Mouse (Mus musculus): ENCODE results near the gene Tenm4. TPM values are rescaled to one million over a fixed set of nuclear protein-coding genes. Genes with fewer than 3 reads are reported as not detected.
A peak's percentile ranks its signal among the peaks of the same experiment; 100 is the strongest.

Gene Tenm4
- polyA plus RNA-seq (2014; fragmentation: Nextera tagmentation; extraction: Ambion mirVana): 35.3 and 38.0 TPM in 2 replicates

- H3K4me3 ChIP-seq (replicated peaks; ENCODE audit: low read depth, low read length): no peak within 1 kb of the TSS
- H3K27me3 ChIP-seq (ENCODE audit: control insufficient read depth, insufficient read depth, low read length): peaks cover 7% of the 10 kb centered on the region; the same call in 1 of the 2 replicates
- H3K36me3 ChIP-seq (ENCODE audit: control insufficient read depth, insufficient read depth, low read length): no peaks in the 10 kb centered on the region
- DNase-seq: peak; percentile 20
- H3K4me2 ChIP-seq (ENCODE audit: low read length): peak within 1 kb of the TSS; percentile 8; the same call in 1 of the 2 replicates
- WGBS: 30% methylated on average over 14 of the region's 14 CpGs
- 0 out of 2 replicates have a peak, but pooled peaks cover 10% of the 10 kb centered on the region for H3K4me1 ChIP-seq (ENCODE audit: control insufficient read depth, insufficient read depth, low read length)
- ATAC-seq (ENCODE audit: low FRiP score, low TSS enrichment): no peak
- H3K27ac ChIP-seq (replicated peaks; ENCODE audit: low read depth, low read length): no peak within 1 kb of the TSS
- no peaks in the 10 kb centered on the region for H3K9me3 ChIP-seq (ENCODE audit: control insufficient read depth, low read length)
- no peak within 1 kb of the TSS for H3K9ac ChIP-seq (replicated peaks; ENCODE audit: low read length)
Measured at GRCm38 (mm10) chr7:96170924-96171595, at the start of gene Tenm4. TSS of gene Tenm4 (plus strand) at chr7:96171246.

- H3K27me3 ChIP-seq (ENCODE audit: control insufficient read depth, insufficient read depth, low read length): no peaks in the 10 kb centered on the region
- no peak overlapping the region for H3K27ac ChIP-seq (replicated peaks; ENCODE audit: low read depth, low read length)
- no peaks in the 10 kb centered on the region for H3K36me3 ChIP-seq (ENCODE audit: control insufficient read depth, insufficient read depth, low read length)
- no peaks in the 10 kb centered on the region for H3K9me3 ChIP-seq (ENCODE audit: control insufficient read depth, low read length)
- H3K4me1 ChIP-seq (ENCODE audit: control insufficient read depth, insufficient read depth, low read length): no peaks in the 10 kb centered on the region
- no peak overlapping the region for H3K9ac ChIP-seq (replicated peaks; ENCODE audit: low read length)
- DNase-seq (no peak), ATAC-seq (ENCODE audit: low FRiP score, low TSS enrichment) (no peak)
- H3K4me3 ChIP-seq (replicated peaks; ENCODE audit: low read depth, low read length): no peak overlapping the region
- no peak overlapping the region for H3K4me2 ChIP-seq (ENCODE audit: low read length)
- 41% methylated on average over 4 of the region's 4 CpGs for WGBS
Measured at GRCm38 (mm10) chr7:96130763-96131162, 40.3 kb upstream of the Tenm4 start.

- Histone ChIP-seq H3K4me1 (ENCODE audit: control insufficient read depth, insufficient read depth, low read length) (no peaks in the 10 kb centered on the region), H3K27ac (replicated peaks; ENCODE audit: low read depth, low read length) (no peak overlapping the region), H3K9ac (replicated peaks; ENCODE audit: low read length) (no peak overlapping the region), H3K9me3 (ENCODE audit: control insufficient read depth, low read length) (no peaks in the 10 kb centered on the region), H3K4me2 (ENCODE audit: low read length) (no peak overlapping the region), H3K36me3 (ENCODE audit: control insufficient read depth, insufficient read depth, low read length) (no peaks in the 10 kb centered on the region), H3K27me3 (ENCODE audit: control insufficient read depth, insufficient read depth, low read length) (no peaks in the 10 kb centered on the region), H3K4me3 (replicated peaks; ENCODE audit: low read depth, low read length) (no peak overlapping the region)
- WGBS: 93% methylated on average over 1 of the region's 1 CpGs
- no peak for ATAC-seq (ENCODE audit: low FRiP score, low TSS enrichment)
- DNase-seq: no peak
Measured at GRCm38 (mm10) chr7:96131175-96131574, 39.9 kb upstream of the Tenm4 start.

- no peak overlapping the region for H3K4me2 ChIP-seq (ENCODE audit: low read length)
- no peaks in the 10 kb centered on the region for H3K9me3 ChIP-seq (ENCODE audit: control insufficient read depth, low read length)
- H3K4me1 ChIP-seq (ENCODE audit: control insufficient read depth, insufficient read depth, low read length): no peaks in the 10 kb centered on the region
- H3K27ac ChIP-seq (replicated peaks; ENCODE audit: low read depth, low read length): no peak overlapping the region
- ATAC-seq (ENCODE audit: low FRiP score, low TSS enrichment) (no peak), DNase-seq (no peak)
- WGBS: 89% methylated on average over 6 of the region's 6 CpGs
- no peak overlapping the region for H3K4me3 ChIP-seq (replicated peaks; ENCODE audit: low read depth, low read length)
- H3K36me3 ChIP-seq (ENCODE audit: control insufficient read depth, insufficient read depth, low read length): no peaks in the 10 kb centered on the region
- H3K9ac ChIP-seq (replicated peaks; ENCODE audit: low read length): no peak overlapping the region
- H3K27me3 ChIP-seq (ENCODE audit: control insufficient read depth, insufficient read depth, low read length): no peaks in the 10 kb centered on the region
Measured at GRCm38 (mm10) chr7:96136497-96136961, 34.5 kb upstream of the Tenm4 start.

GRCm38 (mm10) chr7:96141876-96142275 lies 29.2 kb upstream of the Tenm4 start:
- Histone ChIP-seq H3K9me3 (ENCODE audit: control insufficient read depth, low read length) (no peaks in the 10 kb centered on the region), H3K4me1 (ENCODE audit: control insufficient read depth, insufficient read depth, low read length) (no peaks in the 10 kb centered on the region), H3K9ac (replicated peaks; ENCODE audit: low read length) (no peak overlapping the region), H3K4me2 (ENCODE audit: low read length) (no peak overlapping the region), H3K36me3 (ENCODE audit: control insufficient read depth, insufficient read depth, low read length) (no peaks in the 10 kb centered on the region), H3K27me3 (ENCODE audit: control insufficient read depth, insufficient read depth, low read length) (no peaks in the 10 kb centered on the region), H3K27ac (replicated peaks; ENCODE audit: low read depth, low read length) (no peak overlapping the region), H3K4me3 (replicated peaks; ENCODE audit: low read depth, low read length) (no peak overlapping the region)
- ATAC-seq (ENCODE audit: low FRiP score, low TSS enrichment) (no peak), DNase-seq (no peak)
- WGBS: 80% methylated on average over 4 of the region's 4 CpGs

GRCm38 (mm10) chr7:96142973-96143596 lies 28.0 kb upstream of the Tenm4 start:
- no peak overlapping the region for H3K27ac ChIP-seq (replicated peaks; ENCODE audit: low read depth, low read length)
- 91% methylated on average over 3 of the region's 3 CpGs for WGBS
- H3K4me2 ChIP-seq (ENCODE audit: low read length): no peak overlapping the region
- no peaks in the 10 kb centered on the region for H3K4me1 ChIP-seq (ENCODE audit: control insufficient read depth, insufficient read depth, low read length)
- H3K27me3 ChIP-seq (ENCODE audit: control insufficient read depth, insufficient read depth, low read length): no peaks in the 10 kb centered on the region
- H3K9me3 ChIP-seq (ENCODE audit: control insufficient read depth, low read length): no peaks in the 10 kb centered on the region
- no peak overlapping the region for H3K4me3 ChIP-seq (replicated peaks; ENCODE audit: low read depth, low read length)
- DNase-seq (no peak), ATAC-seq (ENCODE audit: low FRiP score, low TSS enrichment) (no peak)
- no peaks in the 10 kb centered on the region for H3K36me3 ChIP-seq (ENCODE audit: control insufficient read depth, insufficient read depth, low read length)
- H3K9ac ChIP-seq (replicated peaks; ENCODE audit: low read length): no peak overlapping the region

- Histone ChIP-seq H3K4me2 (ENCODE audit: low read length) (no peak overlapping the region), H3K9me3 (ENCODE audit: control insufficient read depth, low read length) (no peaks in the 10 kb centered on the region), H3K27me3 (ENCODE audit: control insufficient read depth, insufficient read depth, low read length) (no peaks in the 10 kb centered on the region), H3K36me3 (ENCODE audit: control insufficient read depth, insufficient read depth, low read length) (no peaks in the 10 kb centered on the region), H3K9ac (replicated peaks; ENCODE audit: low read length) (no peak overlapping the region), H3K4me1 (ENCODE audit: control insufficient read depth, insufficient read depth, low read length) (peaks cover 4% of the 10 kb centered on the region; the same call in 1 of the 2 replicates), H3K4me3 (replicated peaks; ENCODE audit: low read depth, low read length) (no peak overlapping the region), H3K27ac (replicated peaks; ENCODE audit: low read depth, low read length) (no peak overlapping the region)
- 95% methylated on average over 4 of the region's 4 CpGs for WGBS
- ATAC-seq (ENCODE audit: low FRiP score, low TSS enrichment) (no peak), DNase-seq (no peak)
Measured at GRCm38 (mm10) chr7:96147436-96147835, 23.6 kb upstream of the Tenm4 start.

GRCm38 (mm10) chr7:96148191-96148590 lies 22.9 kb upstream of the Tenm4 start:
- DNase-seq: no peak
- Histone ChIP-seq H3K36me3 (ENCODE audit: control insufficient read depth, insufficient read depth, low read length) (no peaks in the 10 kb centered on the region), H3K9me3 (ENCODE audit: control insufficient read depth, low read length) (no peaks in the 10 kb centered on the region), H3K4me1 (ENCODE audit: control insufficient read depth, insufficient read depth, low read length) (peaks cover 5% of the 10 kb centered on the region; the same call in 1 of the 2 replicates), H3K4me3 (replicated peaks; ENCODE audit: low read depth, low read length) (no peak overlapping the region), H3K4me2 (ENCODE audit: low read length) (no peak overlapping the region), H3K27ac (replicated peaks; ENCODE audit: low read depth, low read length) (no peak overlapping the region), H3K9ac (replicated peaks; ENCODE audit: low read length) (no peak overlapping the region), H3K27me3 (ENCODE audit: control insufficient read depth, insufficient read depth, low read length) (no peaks in the 10 kb centered on the region)
- 84% methylated on average over 4 of the region's 4 CpGs for WGBS
- no peak for ATAC-seq (ENCODE audit: low FRiP score, low TSS enrichment)

GRCm38 (mm10) chr7:96151277-96151676 lies 19.8 kb upstream of the Tenm4 start:
- Histone ChIP-seq H3K4me1 (ENCODE audit: control insufficient read depth, insufficient read depth, low read length) (peaks cover 5% of the 10 kb centered on the region; the same call in 1 of the 2 replicates), H3K9me3 (ENCODE audit: control insufficient read depth, low read length) (no peaks in the 10 kb centered on the region), H3K4me2 (ENCODE audit: low read length) (no peak overlapping the region), H3K27ac (replicated peaks; ENCODE audit: low read depth, low read length) (no peak overlapping the region), H3K9ac (replicated peaks; ENCODE audit: low read length) (no peak overlapping the region), H3K27me3 (ENCODE audit: control insufficient read depth, insufficient read depth, low read length) (no peaks in the 10 kb centered on the region), H3K4me3 (replicated peaks; ENCODE audit: low read depth, low read length) (no peak overlapping the region), H3K36me3 (ENCODE audit: control insufficient read depth, insufficient read depth, low read length) (no peaks in the 10 kb centered on the region)
- 64% methylated on average over 3 of the region's 3 CpGs for WGBS
- no peak for ATAC-seq (ENCODE audit: low FRiP score, low TSS enrichment)
- peak; percentile 22 for DNase-seq
